Mouse (Mus musculus) large intestine, adult 2 months (tissue): ENCODE data around the gene Nup107. TPM values are rescaled to one million over a fixed set of nuclear protein-coding genes. Genes with fewer than 3 reads are reported as not detected.
"Not testable (repeated sequence)": the region's sequence is repeated elsewhere in the genome, so short reads cannot be mapped to it uniquely, and the experiment has no call there.

Source experiments
- DNase-seq: peaks from one replicate; pipeline ENCODE4 v3.0.0-alpha.2; 2012; ENCODE audit warnings: low read depth, low spot score
- WGBS: fragments of 180-500 bp; shearing (Covaris S2); methylation state at CpG from one replicate; pipeline ENCODE4 v1.1.7; 2018; 5-methylcytosine and 5-hydroxymethylcytosine counted together
- polyA plus RNA-seq: library from polyadenylated mRNA; depleted of rRNA; stranded (reverse); fragments of >200 nt; gene quantifications from 2 replicates; pipeline ENCODE4 v1.2.3, GENCODE M21; 2012

The Nup107 gene
- polyA plus RNA-seq, 1 experiment: 7.2 TPM

DNA sequence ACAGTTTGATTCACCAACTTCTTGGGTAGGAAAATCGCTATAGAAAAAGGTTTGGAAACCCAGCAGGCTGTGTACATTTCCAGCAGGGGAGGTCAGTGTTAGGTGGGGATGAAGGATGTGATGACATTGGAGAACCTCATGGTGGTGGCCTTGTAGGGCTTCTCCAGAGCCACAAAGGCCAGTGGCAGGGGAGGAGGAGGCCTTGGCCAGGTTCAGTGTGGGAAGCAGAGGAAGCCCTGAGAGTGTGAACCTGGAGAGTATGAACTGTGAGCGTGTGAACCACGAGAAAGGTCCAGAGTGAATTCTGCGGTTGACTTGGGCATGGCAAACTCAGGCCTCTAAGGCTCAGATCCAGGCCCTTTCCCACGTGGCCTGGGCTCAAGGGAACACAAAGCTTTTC is 63.9 kb downstream of the Nup107 start:
- WGBS: 83% methylated on average over 5 of the region's 5 CpGs
- no peak for DNase-seq

DNA sequence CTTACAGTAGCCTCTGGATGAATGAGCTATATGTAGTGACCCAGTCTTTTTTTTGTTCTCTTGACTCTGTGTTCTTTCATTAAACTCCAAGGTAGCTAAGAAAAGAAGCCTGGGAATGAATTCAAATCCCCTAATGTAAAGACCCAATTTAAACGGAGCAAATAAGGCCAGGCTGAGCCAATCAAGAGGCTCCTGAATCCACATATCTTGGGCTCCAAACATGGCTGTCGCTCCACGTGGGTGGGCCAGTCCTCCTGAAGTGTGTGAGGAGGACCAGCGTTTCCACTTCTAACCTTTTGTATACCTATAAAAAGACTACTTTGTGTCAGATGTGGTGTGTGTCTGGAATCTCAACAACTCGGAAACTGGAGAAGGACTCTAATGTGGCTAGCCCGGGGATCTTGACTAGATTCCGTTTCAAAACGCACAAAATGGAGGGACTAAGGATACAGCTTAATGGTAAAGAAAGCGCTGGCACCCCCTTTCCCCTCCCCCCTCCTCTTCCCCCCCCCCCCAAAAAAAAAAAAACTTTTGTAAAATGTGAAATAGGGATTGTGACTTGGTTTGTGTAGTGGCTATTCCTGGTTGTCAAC is 64.9 kb downstream of the Nup107 start:
- no peak for DNase-seq

GRCm38 (mm10) chr10:117726888-117727385 is 65.6 kb downstream of the Nup107 start:
- no peak for DNase-seq
- 92% methylated on average over 4 of the region's 4 CpGs for WGBS

More for the DNA sequence above, 64.9 kb downstream of the Nup107 start:
- 74% methylated on average over 9 of the region's 9 CpGs for WGBS

GRCm38 (mm10) chr10:117726350-117726749 is 66.2 kb downstream of the Nup107 start:
- 91% methylated on average over 4 of the region's 4 CpGs for WGBS
- no peak for DNase-seq

DNA sequence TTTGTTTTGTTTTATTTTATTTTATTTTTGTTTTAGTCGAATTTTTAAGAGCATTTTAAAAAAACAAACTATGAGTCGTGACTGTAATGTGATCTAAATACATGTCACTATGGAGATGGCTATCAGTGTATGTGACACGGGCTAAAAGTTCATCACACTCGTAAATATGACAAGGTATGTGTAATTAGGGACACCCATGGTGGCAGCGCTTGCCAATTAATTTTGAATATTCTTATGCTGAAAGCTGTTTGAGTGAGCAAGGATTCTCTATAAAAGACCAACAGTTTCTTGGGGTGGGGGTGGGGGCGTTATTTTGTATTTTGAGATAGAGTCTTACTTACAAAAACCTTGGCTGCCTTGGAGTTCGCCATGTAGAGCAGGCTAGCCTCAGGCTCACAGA is 66.8 kb downstream of the Nup107 start:
- no peak for DNase-seq
- 64% methylated on average over 7 of the region's 7 CpGs for WGBS

- 93% methylated on average over 3 of the region's 3 CpGs for WGBS
- no peak for DNase-seq
Measured at GRCm38 (mm10) chr10:117724804-117725361, 67.6 kb downstream of the Nup107 start.

GRCm38 (mm10) chr10:117724136-117724718 is 68.3 kb downstream of the Nup107 start:
- WGBS: 81% methylated on average over 5 of the region's 5 CpGs
- DNase-seq: no peak

- DNase-seq: no peak
- 42% methylated on average over 19 of the region's 19 CpGs for WGBS
Measured at GRCm38 (mm10) chr10:117718161-117719119, 74.1 kb downstream of the Nup107 start.

DNA sequence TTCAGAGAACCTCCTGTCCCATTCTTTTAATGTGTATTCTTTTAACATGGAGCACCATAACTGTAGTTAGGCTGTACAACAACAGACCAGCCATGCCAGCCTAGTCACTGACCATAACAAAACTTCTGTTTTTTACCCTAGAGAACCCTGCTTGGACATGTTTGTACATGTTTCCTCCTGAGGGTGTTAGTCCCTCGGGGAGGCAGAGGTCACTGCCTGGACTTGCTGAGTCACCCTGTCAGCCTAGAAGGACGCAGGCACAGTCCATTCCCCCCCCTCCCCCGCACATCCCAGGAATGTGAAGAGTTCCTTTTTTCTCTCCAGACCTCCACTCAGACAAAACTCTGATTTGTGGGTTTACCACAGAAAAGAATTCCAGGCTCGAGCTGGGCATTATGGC is 74.9 kb downstream of the Nup107 start:
- no peak for DNase-seq
- WGBS: 14% methylated on average over 4 of the region's 4 CpGs

GRCm38 (mm10) chr10:117716686-117717085 is 75.8 kb downstream of the Nup107 start:
- no peak for DNase-seq
- 82% methylated on average over 3 of the region's 3 CpGs for WGBS

DNA sequence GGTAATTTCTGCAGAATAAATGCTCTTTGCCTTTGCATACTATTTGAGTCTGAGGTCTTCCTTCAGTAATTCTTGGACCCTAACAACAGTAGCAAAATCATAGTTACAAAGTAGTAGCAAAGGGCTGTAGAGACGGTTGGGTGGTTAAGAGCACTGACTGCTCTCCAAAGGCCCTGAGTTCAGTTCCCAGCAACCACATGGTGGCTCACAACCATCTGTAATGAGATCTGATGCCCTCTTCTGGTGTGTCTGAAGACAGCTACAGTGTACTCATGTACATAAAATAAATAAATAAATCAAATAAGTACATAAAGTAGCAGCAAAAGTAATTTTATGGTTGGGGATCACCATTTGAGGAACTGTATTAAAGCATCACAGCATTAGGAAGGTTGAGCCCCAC is 76.9 kb downstream of the Nup107 start:
- WGBS: 100% methylated on average over 1 of the region's 1 CpGs
- DNase-seq: not testable (repeated sequence)

GRCm38 (mm10) chr10:117714928-117715500 is 77.5 kb downstream of the Nup107 start:
- DNase-seq: no peak
- WGBS: 78% methylated on average over 4 of the region's 4 CpGs

GRCm38 (mm10) chr10:117714048-117714545 is 78.4 kb downstream of the Nup107 start:
- WGBS: 84% methylated on average over 3 of the region's 3 CpGs
- no peak for DNase-seq

GRCm38 (mm10) chr10:117713466-117713865 is 79.0 kb downstream of the Nup107 start:
- WGBS: 92% methylated on average over 8 of the region's 8 CpGs
- no peak for DNase-seq

DNA sequence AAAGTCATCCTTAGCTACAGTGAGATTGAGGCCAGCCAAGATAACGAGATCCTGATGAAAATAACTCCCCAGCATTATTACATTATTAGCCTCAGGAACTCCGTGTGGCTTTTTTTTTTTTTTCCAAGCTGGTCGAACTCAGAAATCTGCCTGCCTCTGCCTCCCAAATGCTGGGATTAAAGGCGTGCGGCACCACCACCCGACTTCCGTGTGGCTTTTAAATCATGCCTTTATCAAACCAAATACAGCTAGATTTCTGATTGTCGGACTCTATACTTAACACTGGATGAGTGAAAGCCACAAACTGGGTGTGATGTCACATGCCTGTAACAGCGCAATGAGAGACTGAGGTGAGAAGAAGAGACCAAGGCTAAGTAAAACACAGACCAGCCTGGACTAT is 79.6 kb downstream of the Nup107 start:
- 93% methylated on average over 9 of the region's 9 CpGs for WGBS

DNA sequence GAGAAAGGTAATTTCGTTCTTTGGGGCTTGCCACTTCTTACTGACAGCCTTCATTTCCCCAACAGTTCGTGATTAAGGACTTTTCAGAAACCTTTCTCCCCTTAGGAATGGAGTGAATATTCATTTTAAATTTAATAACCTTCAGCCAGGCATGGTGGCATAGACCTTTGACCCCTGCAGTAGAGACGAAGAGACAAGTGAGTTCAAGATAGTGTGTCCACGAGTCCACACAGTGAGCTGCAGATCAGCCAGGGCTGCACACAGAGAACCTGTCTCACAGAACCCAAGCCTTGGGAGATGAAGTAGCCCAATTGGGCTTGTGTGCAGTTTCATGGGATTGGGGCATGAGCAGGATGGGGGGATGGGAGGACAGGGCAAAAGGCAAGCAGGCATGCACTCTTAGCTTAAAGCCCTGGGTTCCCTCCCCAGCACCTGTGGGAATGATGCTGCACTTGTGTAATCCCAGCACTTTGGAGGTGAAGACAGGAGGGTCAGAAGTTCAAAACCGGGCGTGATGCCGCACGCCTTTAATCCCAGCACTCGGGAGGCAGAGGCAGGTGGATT is 80.2 kb downstream of the Nup107 start:
- 86% methylated on average over 9 of the region's 9 CpGs for WGBS
- no peak for DNase-seq

More for the DNA sequence above, 79.6 kb downstream of the Nup107 start:
- no peak for DNase-seq

GRCm38 (mm10) chr10:117711408-117711807 is 81.1 kb downstream of the Nup107 start:
- 50% methylated on average over 5 of the region's 5 CpGs for WGBS
- DNase-seq: no peak

- under 1% methylated on average over 52 of the region's 52 CpGs for WGBS
- DNase-seq: peak; percentile 57
Measured at GRCm38 (mm10) chr10:117710604-117711141, 81.8 kb downstream of the Nup107 start, which contains the start of gene Mdm2. Gene Mdm2, minus strand, starts transcription at chr10:117710758.
